Mouse (Mus musculus): ENCODE measurements around the gene Tmem53.

GRCm38 (mm10) chr4:117267831-117268437, 16.2 kb downstream of the Tmem53 start:
- TF ChIP-seq CTCF (IDR thresholded peaks at IDR 0.05; ENCODE audit: low read depth) = no peak
- TF ChIP-seq EP300 (IDR thresholded peaks at IDR 0.05; ENCODE audit: low read depth) = no peak
